Mouse (Mus musculus) gastrocnemius, postnatal 36 days (tissue): Measurements from ENCODE around the gene 9230112D13Rik. TPM values are rescaled to one million over a fixed set of nuclear protein-coding genes. Genes with fewer than 3 reads are reported as not detected.
A peak's percentile ranks its signal among the peaks of the same experiment; 100 is the strongest.

Experiments
- DNase-seq, 2 experiments: peaks; one replicate each; pipeline ENCODE4 v3.0.0; 2022
- intact Hi-C: fragments of 180-260 bp; cut with DNase I; formaldehyde crosslinking; loops from one replicate; pipeline ENCODE4 v1.15.1; 2025
- total RNA-seq, 2 experiments: library from RNA; stranded (reverse); gene quantifications; 2 replicates each; pipeline ENCODE4 v1.2.3; 2021

Gene 9230112D13Rik
- total RNA-seq, 2 experiments from 2014 or later = not detected

- intact Hi-C loops = loop anchor here (5.0 kb wide), 1 partner anchor 40 kb away; no protein-coding TSS in a partner anchor
- DNase-seq = peak; percentile 81 to 82
Measured at GRCm38 (mm10) chr14:34502475-34503324, 19.9 kb downstream of the 9230112D13Rik start.

- peak; percentile 13 to 61 for DNase-seq
- intact Hi-C loops = loop anchor here (5.0 kb wide), 1 partner anchor 40 kb away; no protein-coding TSS in a partner anchor
Measured at GRCm38 (mm10) chr14:34501804-34502474, 20.7 kb downstream of the 9230112D13Rik start.

- intact Hi-C loops = loop anchor here (5.0 kb wide), 1 partner anchor 39 kb away; no protein-coding TSS in a partner anchor
- no peak for DNase-seq
Measured at GRCm38 (mm10) chr14:34501447-34501803, 21.2 kb downstream of the 9230112D13Rik start.

GRCm38 (mm10) chr14:34500309-34500708 is 22.3 kb downstream of the 9230112D13Rik start:
- DNase-seq = no peak
- intact Hi-C loops = loop anchor here (5.0 kb wide), 1 partner anchor 38 kb away; no protein-coding TSS in a partner anchor

GRCm38 (mm10) chr14:34499664-34500063 is 22.9 kb downstream of the 9230112D13Rik start:
- DNase-seq = no peak
- intact Hi-C loops = loop anchor here (5.0 kb wide), 1 partner anchor 37 kb away; no protein-coding TSS in a partner anchor

- no peak for DNase-seq
- intact Hi-C loops = no loop called here
Measured at GRCm38 (mm10) chr14:34497346-34497745, 25.3 kb downstream of the 9230112D13Rik start.

GRCm38 (mm10) chr14:34493682-34494081 is 28.9 kb downstream of the 9230112D13Rik start:
- intact Hi-C loops = no loop called here
- DNase-seq = no peak

GRCm38 (mm10) chr14:34492688-34493087 is 29.9 kb downstream of the 9230112D13Rik start:
- no peak for DNase-seq
- intact Hi-C loops = no loop called here

GRCm38 (mm10) chr14:34490965-34491364 is 31.6 kb downstream of the 9230112D13Rik start:
- DNase-seq = no peak
- intact Hi-C loops = no loop called here

GRCm38 (mm10) chr14:34489928-34490327 is 32.7 kb downstream of the 9230112D13Rik start:
- DNase-seq = no peak
- intact Hi-C loops = no loop called here

- intact Hi-C loops = no loop called here
- no peak for DNase-seq
Measured at GRCm38 (mm10) chr14:34486169-34486568, 36.4 kb downstream of the 9230112D13Rik start.

- no peak for DNase-seq
- intact Hi-C loops = no loop called here
Measured at GRCm38 (mm10) chr14:34483469-34484341, 38.9 kb downstream of the 9230112D13Rik start.

GRCm38 (mm10) chr14:34471591-34471990 is 51.0 kb downstream of the 9230112D13Rik start:
- intact Hi-C loops = no loop called here

GRCm38 (mm10) chr14:34466291-34466690 is 56.3 kb downstream of the 9230112D13Rik start:
- DNase-seq = no peak
- intact Hi-C loops = no loop called here

More at GRCm38 (mm10) chr14:34471591-34471990, 51.0 kb downstream of the 9230112D13Rik start:
- DNase-seq = no peak

Other genes with a start within 250 kb of the 9230112D13Rik start
- 10 to 100 TPM in 1 of 2 experiments, 1 to 10 TPM in 1; 9.5 to 10.6 TPM for gene Shld2, start 212.3 kb downstream of the 9230112D13Rik start, total RNA-seq
- gene Glud1, start 212.1 kb downstream of the 9230112D13Rik start, total RNA-seq = 100 to 1,000 TPM in 1 of 2 experiments, 10 to 100 TPM in 1; 99.3 to 134 TPM
- not detected for gene Fam25c, start 167.4 kb downstream of the 9230112D13Rik start, total RNA-seq
- gene Sncg, start 148.0 kb downstream of the 9230112D13Rik start, total RNA-seq = 1 to 10 TPM; 2.8 to 6.0 TPM
- 10 to 100 TPM; 10.1 to 11.4 TPM for gene Mmrn2, start 147.3 kb downstream of the 9230112D13Rik start, total RNA-seq
- 10 to 100 TPM; 42.4 to 54.7 TPM for gene Bmpr1a, start 19.5 kb downstream of the 9230112D13Rik start, total RNA-seq
- gene Ldb3, start 65.9 kb upstream of the 9230112D13Rik start, total RNA-seq = 1,000 to 10,000 TPM; 2,135 to 2,411 TPM
- gene Opn4, start 77.3 kb upstream of the 9230112D13Rik start, total RNA-seq = not detected
- gene Wapl, start 151.1 kb upstream of the 9230112D13Rik start, total RNA-seq = 10 to 100 TPM; 35.0 to 39.3 TPM